Mouse (Mus musculus) kidney, postnatal 0 days (tissue): ENCODE results near the gene Pik3ca. TPM values are rescaled to one million over a fixed set of nuclear protein-coding genes. Genes with fewer than 3 reads are reported as not detected.

Experiments used
- ATAC-seq: fragments of 200-750 bp; cut with Nextera tagmentation; replicated peaks from 2 replicates; pipeline ENCODE4 v1.8.0; 2017; ENCODE audit warnings: low read depth, moderate number of reproducible peaks, moderate TSS enrichment, moderate library complexity; ENCODE audit not compliant: low FRiP score
- DNase-seq: peaks from one replicate; pipeline ENCODE4 v3.0.0-alpha.2; 2016; ENCODE audit warnings: low spot score
- H3K27ac ChIP-seq: fragments of 300-500 bp; sonication (generic); 2 replicates; pipeline ENCODE4 v1.5.1; 2014; ENCODE audit warnings: mild to moderate bottlenecking
- H3K27me3 ChIP-seq: fragments of 300-500 bp; sonication (generic); 2 replicates; pipeline ENCODE4 v1.6.1; 2014; ENCODE audit warnings: low read length, mixed read lengths; ENCODE audit not compliant: insufficient read depth
- H3K36me3 ChIP-seq: fragments of 300-500 bp; sonication (generic); 2 replicates; pipeline ENCODE4 v1.6.1; 2014; ENCODE audit warnings: low read length, mixed read lengths; ENCODE audit not compliant: insufficient read depth
- H3K4me1 ChIP-seq: fragments of 300-500 bp; sonication (generic); replicated peaks from 2 replicates; pipeline ENCODE4 v1.6.1; 2014; ENCODE audit warnings: antibody characterized with exemption, low read length, mixed read lengths; ENCODE audit not compliant: insufficient read depth
- H3K4me2 ChIP-seq: fragments of 300-500 bp; sonication (generic); 2 replicates; pipeline ENCODE4 v1.6.1; 2014; ENCODE audit warnings: mild to moderate bottlenecking, low read length, moderate library complexity, mixed read lengths
- H3K4me3 ChIP-seq: fragments of 300-500 bp; sonication (generic); replicated peaks from 2 replicates; pipeline ENCODE4 v1.5.1; 2014; ENCODE audit warnings: low read depth, low read length
- H3K9ac ChIP-seq: fragments of 300-500 bp; sonication (generic); 2 replicates; pipeline ENCODE4 v1.6.1; 2014; ENCODE audit warnings: low read depth, low read length
- H3K9me3 ChIP-seq: fragments of 300-500 bp; sonication (generic); replicated peaks from 2 replicates; pipeline ENCODE4 v1.6.1; 2016; ENCODE audit warnings: low read length, inconsistent platforms, mixed read lengths
- CTCF ChIP-seq: IDR thresholded peaks from 2 replicates; pipeline ENCODE4 v1.5.1; 2016; ENCODE audit warnings: antibody characterized with exemption, low read depth, mild to moderate bottlenecking, moderate library complexity
- WGBS: fragments of 180-500 bp; shearing (Covaris S2); extraction: QIAGEN DNeasy Blood & Tissue Kit; methylation state at CpG from one replicate; pipeline ENCODE4 v1.1.7; 2014; 5-methylcytosine and 5-hydroxymethylcytosine counted together
- polyA plus RNA-seq: library from polyadenylated mRNA; unstranded; fragments of >200 nt; fragmentation: Nextera tagmentation; extraction: Ambion mirVana; gene quantifications from 2 replicates; pipeline ENCODE4 v1.2.1, GENCODE M21; 2015

Pik3ca gene
- polyA plus RNA-seq, 1 experiment from 2014 or later = 11.2 TPM

DNA sequence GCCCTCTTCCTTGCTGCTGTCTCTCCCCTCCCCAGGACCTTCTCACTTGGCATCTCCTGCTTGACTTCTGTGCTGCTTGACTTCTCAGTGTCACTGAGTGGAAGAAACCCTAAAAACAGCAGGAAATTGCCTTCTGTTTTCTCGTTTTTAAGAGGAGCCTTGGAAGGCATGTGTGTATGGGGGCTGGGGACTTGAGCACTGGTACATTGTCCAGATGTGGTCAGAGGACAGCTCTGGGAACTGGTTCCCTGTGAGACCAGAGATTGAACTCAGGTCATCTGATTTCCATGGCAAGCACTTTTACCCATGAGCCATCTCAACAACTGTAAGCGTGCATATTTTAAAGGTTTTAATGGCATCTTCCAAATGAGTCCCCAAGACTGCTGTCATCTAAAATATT, 36.5 kb downstream of the Pik3ca start:
- 0 out of 2 replicates have a peak, but pooled peaks cover under 1% of the 10 kb centered on the region for H3K4me1 ChIP-seq
- TF ChIP-seq CTCF = no peak
- no peaks in the 10 kb centered on the region for H3K9me3 ChIP-seq
- no peak overlapping the region for H3K9ac ChIP-seq
- no peaks in the 10 kb centered on the region for H3K27me3 ChIP-seq
- 75% methylated on average over 2 of the region's 2 CpGs for WGBS
- H3K36me3 ChIP-seq = peaks cover 17% of the 10 kb centered on the region; the same call in 1 of the 2 replicates
- DNase-seq (no peak), ATAC-seq (no peak)
- H3K4me2 ChIP-seq = no peak overlapping the region
- no peak overlapping the region for H3K27ac ChIP-seq
- H3K4me3 ChIP-seq = no peak overlapping the region

DNA sequence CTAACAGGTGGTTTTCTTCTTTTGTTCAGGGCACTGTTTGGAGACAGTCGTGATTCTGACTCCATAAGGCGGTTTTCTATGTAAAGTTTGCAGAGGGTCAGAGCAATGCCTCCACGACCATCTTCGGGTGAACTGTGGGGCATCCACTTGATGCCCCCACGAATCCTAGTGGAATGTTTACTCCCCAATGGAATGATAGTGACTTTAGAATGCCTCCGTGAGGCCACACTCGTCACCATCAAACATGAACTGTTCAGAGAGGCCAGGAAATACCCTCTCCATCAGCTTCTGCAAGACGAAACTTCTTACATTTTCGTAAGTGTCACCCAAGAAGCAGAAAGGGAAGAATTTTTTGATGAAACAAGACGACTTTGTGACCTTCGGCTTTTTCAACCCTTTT, 38.6 kb downstream of the Pik3ca start:
- WGBS = 72% methylated on average over 11 of the region's 11 CpGs
- Histone ChIP-seq H3K4me2 (no peak overlapping the region), H3K36me3 (peaks cover 33% of the 10 kb centered on the region), H3K9ac (no peak overlapping the region), H3K27me3 (no peaks in the 10 kb centered on the region), H3K9me3 (no peaks in the 10 kb centered on the region), H3K4me1 (no peaks in the 10 kb centered on the region), H3K4me3 (no peak overlapping the region), H3K27ac (no peak overlapping the region)
- TF ChIP-seq CTCF = no peak
- ATAC-seq (no peak), DNase-seq (no peak)

DNA sequence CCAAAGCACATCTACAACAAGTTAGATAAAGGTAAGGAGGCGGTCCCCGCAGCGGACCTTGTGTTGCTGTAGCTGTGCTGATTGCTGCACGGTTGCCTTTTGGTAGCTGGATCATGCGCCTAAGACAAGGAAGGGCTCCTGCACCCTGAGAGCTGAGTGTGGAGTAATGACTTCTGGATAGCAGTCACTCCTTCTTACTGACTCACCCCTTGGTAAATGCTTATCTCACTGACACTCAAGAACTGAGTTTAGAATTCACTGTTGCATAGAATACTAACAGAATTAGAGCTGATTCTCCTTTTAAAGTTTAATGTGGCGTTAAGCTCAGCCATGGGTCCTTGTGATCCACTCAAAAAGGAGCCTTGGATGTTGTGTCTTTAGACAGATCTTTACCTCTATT, 39.8 kb downstream of the Pik3ca start:
- Histone ChIP-seq H3K4me2 (no peak overlapping the region), H3K9me3 (no peaks in the 10 kb centered on the region)
- TF ChIP-seq CTCF = no peak

DNA sequence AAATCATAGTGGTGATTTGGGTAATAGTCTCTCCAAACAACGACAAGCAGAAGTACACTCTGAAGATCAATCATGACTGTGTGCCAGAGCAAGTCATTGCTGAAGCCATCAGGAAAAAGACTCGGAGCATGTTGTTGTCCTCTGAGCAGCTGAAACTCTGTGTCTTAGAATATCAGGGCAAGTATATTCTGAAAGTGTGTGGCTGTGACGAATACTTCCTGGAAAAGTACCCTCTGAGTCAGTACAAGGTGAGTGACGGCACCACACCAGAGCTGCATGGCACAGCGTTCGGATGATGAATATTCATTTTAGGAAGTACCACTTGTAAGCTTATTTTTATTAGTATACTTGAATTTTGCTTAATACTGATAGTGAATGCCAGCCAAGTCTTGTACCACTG, 40.3 kb downstream of the Pik3ca start:
- ATAC-seq = no peak
- WGBS = 90% methylated on average over 6 of the region's 6 CpGs

More for the DNA sequence above, 39.8 kb downstream of the Pik3ca start:
- Histone ChIP-seq H3K27me3 (no peaks in the 10 kb centered on the region), H3K4me3 (no peak overlapping the region), H3K36me3 (peaks cover 40% of the 10 kb centered on the region), H3K27ac (no peak overlapping the region), H3K9ac (no peak overlapping the region), H3K4me1 (no peaks in the 10 kb centered on the region)
- 93% methylated on average over 6 of the region's 6 CpGs for whole genome bisulfite sequencing
- ATAC-seq (no peak), DNase-seq (no peak)

DNA sequence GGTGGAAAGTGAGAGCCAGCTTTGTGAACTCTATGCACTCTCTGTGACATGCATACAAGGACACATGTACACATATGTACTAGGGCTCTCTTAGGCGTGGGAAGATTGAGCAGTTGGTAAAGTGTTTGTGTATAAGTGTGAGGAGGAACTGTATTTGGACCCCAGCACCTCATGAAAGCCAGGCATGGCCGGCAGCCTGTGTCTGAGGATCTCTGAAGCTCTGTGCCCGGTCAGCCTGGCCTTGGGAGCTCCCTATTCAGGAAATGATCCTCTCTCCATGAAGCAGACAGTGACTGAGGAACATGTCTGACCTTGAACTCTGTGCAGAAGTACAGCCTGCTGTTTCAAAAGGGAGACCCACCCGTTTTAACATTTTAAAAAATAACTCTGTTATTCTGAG, 41.2 kb downstream of the Pik3ca start:
- no peak for TF ChIP-seq CTCF
- DNase-seq (no peak), ATAC-seq (no peak)
- no peaks in the 10 kb centered on the region for H3K4me1 ChIP-seq
- no peak overlapping the region for H3K9ac ChIP-seq
- 84% methylated on average over 4 of the region's 4 CpGs for WGBS
- H3K27ac ChIP-seq = no peak overlapping the region
- no peaks in the 10 kb centered on the region for H3K27me3 ChIP-seq
- H3K4me2 ChIP-seq = no peak overlapping the region
- no peaks in the 10 kb centered on the region for H3K9me3 ChIP-seq
- H3K4me3 ChIP-seq = no peak overlapping the region
- peaks cover 48% of the 10 kb centered on the region for H3K36me3 ChIP-seq

More for the DNA sequence above, 40.3 kb downstream of the Pik3ca start:
- DNase-seq = no peak
- Histone ChIP-seq H3K4me2 (no peak overlapping the region), H3K36me3 (peaks cover 46% of the 10 kb centered on the region), H3K27ac (no peak overlapping the region), H3K4me3 (no peak overlapping the region), H3K27me3 (no peaks in the 10 kb centered on the region), H3K4me1 (no peaks in the 10 kb centered on the region), H3K9me3 (no peaks in the 10 kb centered on the region), H3K9ac (no peak overlapping the region)
- TF ChIP-seq CTCF = no peak

DNA sequence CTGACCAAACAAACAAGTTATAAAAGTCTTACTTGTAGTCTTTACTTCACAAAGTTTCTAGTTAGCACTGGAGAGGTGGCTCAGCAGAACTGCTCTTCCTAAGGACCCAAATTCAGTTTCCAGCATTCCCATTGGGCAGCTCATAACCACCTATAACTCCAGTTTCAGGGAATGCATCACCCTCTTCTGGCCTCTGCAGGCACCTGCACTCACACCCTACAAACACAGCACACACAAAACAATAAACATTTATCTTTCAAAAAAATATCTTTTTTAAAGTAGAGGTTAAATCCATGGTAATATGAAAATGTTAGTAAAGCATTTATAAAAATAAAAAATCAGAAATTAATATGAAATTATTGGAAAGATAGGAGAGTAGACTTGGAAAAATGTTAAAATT, 44.2 kb downstream of the Pik3ca start:
- no peaks in the 10 kb centered on the region for H3K9me3 ChIP-seq
- H3K27ac ChIP-seq = no peak overlapping the region
- ATAC-seq (no peak), DNase-seq (no peak)
- no peaks in the 10 kb centered on the region for H3K27me3 ChIP-seq
- no peak overlapping the region for H3K4me3 ChIP-seq
- peak; percentile 28; the same call in 1 of the 2 replicates for TF ChIP-seq CTCF
- no peaks in the 10 kb centered on the region for H3K4me1 ChIP-seq
- H3K4me2 ChIP-seq = no peak overlapping the region
- H3K9ac ChIP-seq = no peak overlapping the region
- peaks cover 61% of the 10 kb centered on the region for H3K36me3 ChIP-seq

DNA sequence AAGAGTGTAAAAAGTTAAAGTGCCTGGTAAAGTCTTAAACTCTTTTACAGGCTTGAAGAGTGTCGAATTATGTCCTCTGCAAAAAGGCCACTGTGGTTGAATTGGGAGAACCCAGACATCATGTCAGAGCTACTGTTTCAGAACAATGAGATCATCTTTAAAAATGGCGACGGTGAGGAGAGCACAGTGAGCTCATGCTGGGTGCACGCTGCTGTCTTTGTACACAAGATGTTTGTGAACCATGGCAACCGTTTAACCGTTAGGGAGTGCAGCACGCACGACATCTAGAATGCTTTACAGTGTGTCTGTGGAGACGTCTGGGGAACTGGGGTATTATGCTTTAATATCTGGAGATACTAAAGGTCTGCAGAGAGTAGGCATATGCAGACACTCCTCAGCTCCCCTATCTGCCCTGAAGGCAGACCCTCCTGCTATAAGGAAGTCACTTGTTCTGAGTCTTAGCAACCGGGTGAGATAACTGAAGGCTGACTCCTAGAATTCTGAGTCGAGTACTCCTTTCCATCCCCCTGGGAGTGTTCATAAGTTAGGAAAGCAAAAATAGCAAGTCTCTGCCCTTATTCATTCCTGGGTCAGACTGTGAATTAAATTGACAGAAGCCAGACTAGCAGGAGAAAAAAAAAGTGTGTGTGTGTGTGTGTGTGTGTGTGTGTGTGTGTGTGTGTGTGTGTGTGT, 57.0 kb downstream of the Pik3ca start:
- ATAC-seq = no peak
- no peak for TF ChIP-seq CTCF

More for the DNA sequence above, 57.0 kb downstream of the Pik3ca start:
- Histone ChIP-seq H3K9ac (no peak overlapping the region), H3K9me3 (no peaks in the 10 kb centered on the region), H3K4me3 (no peak overlapping the region), H3K4me2 (no peak overlapping the region), H3K27ac (no peak overlapping the region), H3K27me3 (no peaks in the 10 kb centered on the region), H3K36me3 (peaks cover 58% of the 10 kb centered on the region), H3K4me1 (no peaks in the 10 kb centered on the region)
- no peak for DNase-seq
- 77% methylated on average over 11 of the region's 11 CpGs for WGBS
